Mouse (Mus musculus) adrenal gland (tissue): ENCODE data around the gene Fam169a.
"Not testable (repeated sequence)": the region's sequence is repeated elsewhere in the genome, so short reads cannot be mapped to it uniquely, and the experiment has no call there.

Source experiments
- intact Hi-C: fragments of 180-260 bp; cut with DNase I; formaldehyde crosslinking; loops from one replicate; pipeline ENCODE4 v1.15.1; 2025
- long read RNA-seq, 2 experiments: library from polyadenylated mRNA; unstranded; transcript quantifications; one replicate each; pipeline ENCODE4 v2.0.0; 2020; ENCODE audit warnings: borderline replicate concordance in 1 of 2; ENCODE audit not compliant: insufficient replicate concordance in 1 of 2

Gene Fam169a
- long read RNA-seq, experiment 1, partial matches to known transcripts, result 1 of 5 reads
- long read RNA-seq, experiment 1, other reads (novel, unspliced or antisense), result 4 of 5 reads
- long read RNA-seq, experiment 2, result 0 reads

DNA sequence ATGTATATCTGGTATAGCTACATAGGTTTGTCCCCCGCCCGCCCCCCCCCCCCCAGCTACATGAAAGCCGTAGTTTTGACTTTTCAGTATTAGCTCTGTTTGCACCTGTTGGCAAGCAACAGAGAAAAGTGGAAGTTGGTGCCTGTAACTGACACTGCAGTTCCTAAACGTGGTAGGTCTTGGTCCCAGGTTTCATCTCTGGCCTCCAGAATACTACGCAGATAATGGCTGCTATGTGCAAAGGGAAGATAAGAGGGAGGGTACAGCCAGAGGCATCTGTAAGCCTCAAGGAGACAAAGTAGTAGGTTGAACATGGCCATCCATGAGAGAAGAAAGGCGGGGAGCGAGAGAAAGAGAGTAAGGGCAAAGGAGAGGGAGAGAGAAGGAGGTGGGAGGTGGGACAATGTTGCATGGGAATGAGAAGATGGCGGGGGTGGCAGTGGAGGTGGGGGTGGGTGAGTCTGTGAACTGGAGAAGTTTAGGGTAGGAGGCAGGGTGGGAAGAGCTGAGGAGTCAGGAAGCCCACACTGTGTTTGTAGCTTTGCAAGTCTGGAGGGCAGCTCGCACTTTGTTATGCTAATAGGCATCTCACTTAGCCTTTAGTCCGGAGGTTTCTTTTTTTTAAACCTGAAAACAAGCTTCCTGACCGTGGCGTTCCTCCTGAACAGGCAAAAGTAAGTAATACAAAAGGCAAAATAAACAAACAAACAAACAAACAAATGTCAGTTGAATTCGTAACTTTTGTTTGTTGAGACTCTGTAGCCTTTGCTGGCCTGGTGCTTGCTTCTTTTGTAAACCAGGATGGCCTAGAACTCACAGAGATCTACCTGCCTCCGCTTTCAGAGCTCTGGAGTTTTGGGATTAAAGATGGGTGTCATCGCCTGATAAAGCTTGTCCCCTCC lies at the start of gene Fam169a:
Gene Fam169a (plus strand): TSS at position 638 of the 902 bp plus-strand sequence.
- intact Hi-C loops, result no loop called here

DNA sequence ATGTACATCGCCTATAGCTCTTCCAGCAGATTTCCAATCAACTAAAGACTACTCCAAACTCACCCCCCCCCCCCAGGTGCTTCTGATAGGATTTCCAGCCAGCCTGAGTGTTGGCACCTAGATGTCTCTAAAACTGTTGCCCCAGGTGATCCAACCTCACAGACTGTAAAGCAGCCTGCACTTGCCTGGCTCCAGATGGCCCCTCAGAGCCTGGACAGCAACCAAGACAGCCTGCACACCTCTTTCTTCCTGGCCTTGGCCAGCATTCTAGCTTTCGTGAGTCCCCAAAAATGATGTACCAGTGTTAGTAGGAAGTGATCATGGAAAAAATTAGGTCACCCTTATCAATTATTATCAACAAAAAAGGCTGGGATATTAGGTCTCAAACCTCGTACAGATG lies 49.4 kb upstream of the Fam169a start:
- intact Hi-C loops, result no loop called here

DNA sequence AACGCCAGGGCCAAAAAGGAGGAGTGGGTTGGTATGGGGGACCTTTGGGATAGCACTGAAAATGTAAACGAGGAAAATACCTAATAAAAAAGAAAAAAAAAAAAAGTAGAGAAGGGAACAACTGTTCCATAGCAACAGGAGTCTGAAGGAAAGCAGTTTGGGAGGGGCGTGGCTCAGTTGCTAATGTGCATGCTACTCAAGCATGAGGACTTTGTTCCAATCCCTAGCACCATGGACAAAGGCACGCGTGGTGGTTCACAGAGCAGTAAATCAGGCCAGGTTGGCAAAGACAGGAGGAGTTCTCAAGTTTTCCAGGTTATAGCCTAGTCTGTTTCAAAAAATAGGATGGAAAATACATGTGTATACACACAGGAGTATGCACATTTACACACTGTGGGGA lies 47.0 kb upstream of the Fam169a start:
- intact Hi-C loops, result no loop called here

DNA sequence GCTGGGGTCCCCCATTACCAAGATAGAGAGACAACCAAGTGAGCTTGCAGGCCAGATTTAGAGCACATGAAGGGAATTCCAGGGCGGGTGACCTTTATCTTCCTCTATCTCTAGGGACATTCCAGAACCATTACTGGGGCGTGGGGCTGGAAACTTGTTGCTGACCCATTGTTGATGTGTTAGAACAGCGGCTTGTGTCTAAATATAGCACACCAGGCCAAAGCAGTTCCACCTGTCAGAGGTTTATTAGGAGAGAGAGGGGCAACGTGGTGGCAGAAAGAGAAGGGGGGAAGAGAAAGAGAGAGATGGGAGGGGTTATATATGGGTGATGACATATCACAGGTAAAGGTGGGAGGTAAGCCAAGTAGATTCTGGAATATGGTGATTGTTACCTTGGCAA lies 45.2 kb upstream of the Fam169a start:
- intact Hi-C loops, result no loop called here

DNA sequence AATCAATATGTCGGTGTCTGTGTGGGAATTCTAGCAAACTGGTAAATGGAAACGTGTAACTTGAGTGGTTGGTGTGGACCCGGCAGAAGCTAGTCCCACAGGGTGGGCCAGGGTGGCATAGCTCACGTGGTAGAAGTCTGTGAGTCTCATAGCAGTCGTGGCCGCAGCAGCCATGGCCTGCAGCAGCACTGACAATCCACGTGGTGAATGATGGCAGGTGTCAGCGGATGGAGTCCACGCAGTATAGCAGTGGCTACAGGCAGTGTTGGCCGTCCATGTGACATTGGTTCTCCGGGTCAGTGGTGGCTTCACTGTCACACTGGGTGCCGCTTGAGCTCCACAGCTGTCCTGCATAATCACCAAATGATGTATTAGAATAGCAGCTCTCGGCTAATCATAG lies 37.0 kb upstream of the Fam169a start:
- intact Hi-C loops, result no loop called here

DNA sequence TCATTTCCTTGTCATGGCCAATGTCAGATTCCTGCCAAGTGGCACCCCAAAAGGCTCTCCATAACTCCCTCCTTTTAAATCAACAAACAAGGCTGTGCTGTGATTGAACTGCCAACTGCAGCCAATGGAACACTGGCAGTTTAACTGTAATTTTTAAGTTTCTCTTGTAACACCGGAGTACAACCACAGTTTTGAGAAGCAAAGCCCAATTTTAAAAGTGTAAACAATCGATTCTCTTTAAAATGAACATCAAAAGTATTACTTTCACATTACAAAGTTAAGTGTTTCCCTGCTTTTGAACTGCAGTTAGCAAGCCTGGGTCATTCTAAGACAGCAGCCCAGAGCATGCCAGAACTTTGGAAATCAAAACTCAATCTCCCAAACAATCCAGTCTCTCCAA lies 32.8 kb upstream of the Fam169a start, which contains the start of gene 1700029F12Rik:
Gene 1700029F12Rik (minus strand): TSS at position 101 of the 400 bp plus-strand sequence.
- intact Hi-C loops, result no loop called here

DNA sequence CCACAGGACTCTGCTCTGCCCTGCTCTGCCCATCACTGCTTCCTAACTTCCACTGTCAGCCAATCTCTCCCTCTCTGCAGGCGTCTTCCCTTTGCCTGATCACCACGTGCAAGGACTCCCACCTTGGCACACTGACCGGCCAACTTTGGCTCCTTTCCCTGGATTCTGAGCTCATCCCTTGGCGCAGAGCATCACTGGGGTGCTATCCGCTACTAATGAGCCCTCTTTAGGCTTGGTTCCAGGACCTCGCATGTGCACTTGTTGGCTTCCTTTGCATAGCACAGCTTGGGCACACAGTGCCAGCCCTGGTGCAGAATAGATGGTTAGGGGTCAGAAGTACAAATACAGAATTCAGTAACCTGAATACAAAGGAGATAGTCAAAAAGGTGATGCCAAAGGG lies 15.9 kb upstream of the Fam169a start:
- intact Hi-C loops, result loop anchor here (10.0 kb wide), 2 partner anchors 196 to 316 kb away; no protein-coding TSS in a partner anchor

DNA sequence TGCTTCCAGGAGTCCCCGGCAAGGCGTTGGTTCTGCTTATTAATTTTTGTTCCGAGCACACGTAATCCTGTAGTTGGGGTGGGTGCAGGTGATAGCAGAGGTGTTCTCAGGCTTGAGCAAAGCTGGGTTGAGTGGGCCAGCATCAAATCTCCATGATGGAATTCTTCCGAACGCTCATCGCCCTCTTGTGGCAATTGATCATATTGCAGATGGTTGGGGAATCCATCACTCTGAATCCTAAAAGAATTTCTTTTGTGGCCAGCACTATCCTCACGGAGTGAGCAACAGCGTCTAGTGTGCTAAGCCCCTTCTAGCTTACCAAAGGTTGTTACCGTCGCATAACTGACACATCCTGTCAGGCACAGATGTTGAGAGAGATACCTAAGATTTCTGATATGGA lies 14.4 kb upstream of the Fam169a start:
- intact Hi-C loops, result loop anchor here (10.0 kb wide), 2 partner anchors 198 to 318 kb away; no protein-coding TSS in a partner anchor

DNA sequence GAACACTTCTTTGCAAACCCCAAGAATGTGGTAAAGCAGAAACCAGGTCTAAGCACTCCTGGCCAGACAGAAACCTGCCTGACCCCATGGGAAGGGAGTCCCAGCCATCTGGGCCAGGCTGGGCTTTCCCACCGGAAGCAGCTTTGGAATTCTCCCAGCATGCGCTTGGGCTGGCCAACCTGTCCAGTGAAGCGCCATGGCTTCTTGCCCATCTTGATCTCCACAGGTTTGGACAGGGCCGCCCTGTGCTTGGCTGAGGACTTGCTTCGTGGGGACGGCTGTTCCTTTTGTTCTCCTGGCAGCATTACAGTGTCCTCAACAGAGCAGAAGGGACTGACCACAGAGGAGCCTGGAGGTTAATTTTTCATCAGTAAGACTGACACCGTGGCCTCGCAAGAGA lies 13.2 kb upstream of the Fam169a start:
- intact Hi-C loops, result loop anchor here (10.0 kb wide), 2 partner anchors 199 to 319 kb away; no protein-coding TSS in a partner anchor

DNA sequence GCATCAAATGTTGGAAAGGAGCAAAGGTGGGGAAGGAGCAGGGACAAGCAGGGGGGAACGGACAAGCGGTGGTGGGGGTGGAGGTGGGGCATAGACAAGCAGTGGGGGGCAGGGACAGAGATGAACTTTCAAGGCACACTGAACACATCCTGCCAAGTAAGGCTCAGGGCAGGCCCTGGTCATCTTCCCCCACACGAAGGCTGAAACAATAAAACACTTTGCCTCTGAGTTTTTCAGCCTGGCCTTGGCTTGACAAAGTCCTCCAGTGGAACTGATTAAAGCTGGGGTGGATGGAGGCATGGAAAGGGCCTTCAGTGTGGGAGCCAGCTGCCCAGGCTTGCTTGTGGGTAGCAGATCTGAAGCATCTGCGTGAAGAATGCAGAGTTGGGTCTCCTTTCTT lies 9.3 kb upstream of the Fam169a start:
- intact Hi-C loops, result loop anchor here (10.0 kb wide), 2 partner anchors 203 to 323 kb away; no protein-coding TSS in a partner anchor

DNA sequence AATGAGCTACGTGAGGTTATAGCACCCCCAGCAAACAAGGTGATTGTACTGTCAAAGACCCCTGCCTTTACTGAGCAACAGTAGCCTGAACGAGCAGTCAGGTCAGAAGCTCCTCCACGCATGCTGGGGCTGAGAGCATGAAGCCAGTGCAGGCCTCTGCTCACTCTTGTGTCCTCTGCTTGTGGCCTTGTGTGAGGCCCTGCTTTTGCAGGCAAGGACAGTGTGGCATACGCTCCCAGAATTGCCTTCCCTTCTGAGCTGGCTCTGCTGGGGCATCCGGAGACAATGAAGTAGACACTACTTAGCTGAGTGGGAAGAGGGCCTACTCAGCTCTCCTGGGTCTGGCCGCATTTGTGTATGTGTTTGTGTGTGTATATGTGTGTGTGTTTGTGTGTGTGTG lies 7.3 kb upstream of the Fam169a start:
- intact Hi-C loops, result loop anchor here (10.0 kb wide), 2 partner anchors 205 to 325 kb away; no protein-coding TSS in a partner anchor

DNA sequence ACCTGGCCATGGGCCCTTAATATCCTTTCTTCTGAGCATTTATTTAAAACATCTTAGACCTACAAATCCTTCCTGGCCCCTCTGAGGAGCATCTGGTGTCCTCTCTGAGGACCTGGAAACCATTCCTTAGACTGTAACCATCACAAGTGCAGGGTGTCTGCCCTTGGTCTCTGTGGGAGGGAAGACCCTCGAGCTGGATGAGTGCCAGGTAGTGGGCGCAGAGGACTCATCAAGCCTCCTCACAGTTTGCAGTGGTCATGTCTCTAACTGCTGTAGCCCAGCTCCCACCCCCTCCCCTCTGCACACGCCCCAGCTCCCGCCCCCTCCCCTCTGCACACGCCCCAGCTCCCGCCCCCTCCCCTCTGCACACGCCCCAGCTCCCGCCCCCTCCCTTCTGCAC lies 6.8 kb upstream of the Fam169a start:
- intact Hi-C loops, result no loop called here

DNA sequence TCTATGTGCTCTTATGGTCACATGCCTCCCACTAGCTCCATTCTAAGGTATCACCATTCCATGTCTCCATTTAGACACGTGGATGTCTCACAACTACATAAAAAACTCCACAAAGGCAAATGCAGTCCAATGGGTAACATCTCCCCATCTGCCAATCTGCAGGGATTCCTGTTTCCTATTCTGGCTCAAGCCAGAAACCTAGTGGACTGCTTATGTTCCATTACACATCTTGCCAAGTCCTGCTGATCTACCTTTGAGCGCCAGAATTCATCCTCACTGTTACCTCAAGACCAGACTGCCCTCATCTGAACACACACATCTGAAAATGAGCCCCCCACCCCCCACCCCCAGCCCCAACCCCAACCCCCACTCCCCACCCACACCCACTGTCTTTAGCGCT lies 4.9 kb upstream of the Fam169a start:
- intact Hi-C loops, result no loop called here

DNA sequence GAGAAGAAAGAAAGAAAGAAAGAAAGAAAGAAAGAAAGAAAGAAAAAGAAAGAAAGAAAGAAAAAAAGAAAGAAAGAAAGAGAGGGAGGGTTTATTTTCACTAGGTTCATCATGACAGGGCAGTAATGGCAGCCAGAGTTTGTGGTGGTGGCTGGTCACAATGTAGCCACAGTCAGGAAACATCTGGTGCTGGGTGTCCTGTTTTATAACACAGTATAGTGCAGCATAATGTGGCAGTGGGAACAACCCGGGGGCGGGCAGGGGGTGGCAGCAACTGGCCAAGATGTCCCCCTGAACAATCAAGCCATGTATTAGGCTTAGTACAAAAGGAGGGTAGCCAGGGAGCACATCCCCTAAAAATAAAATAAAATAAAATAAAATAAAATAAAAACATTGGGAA lies 3.7 kb upstream of the Fam169a start:
- intact Hi-C loops, result no loop called here

DNA sequence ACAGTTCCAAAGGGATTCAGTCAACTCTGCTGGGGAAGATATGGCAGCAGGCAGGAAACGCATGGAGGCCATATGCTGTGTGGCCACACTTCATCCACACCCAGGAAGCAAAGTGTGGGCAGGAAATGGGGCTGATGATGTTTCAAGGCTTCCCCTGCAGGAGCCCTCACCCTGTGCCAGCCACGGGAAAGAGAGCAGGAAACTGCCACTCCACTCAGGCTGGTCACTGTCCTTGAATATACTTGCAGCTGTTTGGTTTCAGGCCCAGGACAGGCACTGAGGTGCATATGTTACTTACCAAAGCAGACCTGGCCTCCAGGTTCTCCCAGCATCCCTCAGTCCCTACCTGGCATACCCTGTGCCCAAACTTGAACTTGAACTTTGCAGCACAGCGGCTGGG lies 2.7 kb upstream of the Fam169a start:
- intact Hi-C loops, result no loop called here

DNA sequence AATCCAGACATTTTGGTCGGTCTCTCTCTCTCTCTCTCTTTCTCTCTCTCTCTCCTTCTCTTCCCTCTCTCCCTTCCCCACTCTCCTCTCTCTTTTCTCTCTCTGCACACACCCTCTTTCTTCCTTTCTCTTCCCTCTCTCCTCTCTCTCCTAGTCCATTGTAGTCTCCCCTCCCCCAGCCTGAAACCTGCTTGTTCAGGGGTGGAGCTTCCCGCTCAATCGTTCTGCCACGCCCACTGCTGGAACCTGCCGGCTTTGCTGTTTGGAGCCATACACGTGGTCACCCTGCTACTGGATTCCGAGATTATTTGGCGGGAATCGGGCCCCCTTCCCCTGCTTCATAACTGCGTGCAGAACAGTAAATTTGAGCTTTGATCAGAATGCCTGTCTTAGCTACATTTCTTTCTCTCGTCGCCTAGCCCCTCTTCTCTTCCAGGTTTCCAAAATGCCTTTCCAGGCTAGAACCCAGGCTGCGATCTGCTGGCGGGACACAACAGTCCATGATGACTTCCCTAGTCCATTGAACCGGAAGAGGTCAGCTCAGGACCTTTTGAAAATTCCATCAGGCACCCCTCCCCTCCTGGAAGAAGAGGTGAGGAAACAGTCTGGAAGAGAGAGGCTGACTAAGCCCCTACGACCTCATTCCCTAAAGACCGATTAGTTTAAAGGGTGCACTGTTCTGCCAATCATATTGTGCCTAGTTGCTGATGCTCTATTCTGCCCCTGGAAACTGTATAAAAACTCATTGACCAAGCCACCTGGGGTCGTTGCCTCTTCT lies 2.1 kb upstream of the Fam169a start:
- intact Hi-C loops, result not testable (repeated sequence)

DNA sequence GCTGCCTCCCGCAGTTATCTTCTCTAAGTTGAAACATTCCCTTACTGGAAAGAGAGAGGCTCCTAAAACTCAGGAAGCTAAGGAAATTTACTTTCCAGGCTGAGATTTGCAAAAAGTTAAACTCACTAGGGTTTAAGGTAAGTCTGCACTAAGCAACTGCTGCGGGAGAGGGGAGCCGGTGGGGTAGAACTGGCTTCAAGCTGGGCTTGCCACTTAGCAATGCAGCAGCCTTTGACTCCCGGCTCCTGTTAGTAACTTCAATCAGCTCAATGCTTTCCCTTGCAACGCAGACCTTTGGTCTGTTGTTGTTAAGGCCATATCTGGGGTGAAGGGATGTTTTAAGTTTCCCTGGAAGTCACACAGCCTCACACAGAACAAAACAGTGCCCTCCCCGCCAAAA lies 605 bp downstream of the Fam169a start:
- intact Hi-C loops, result no loop called here

DNA sequence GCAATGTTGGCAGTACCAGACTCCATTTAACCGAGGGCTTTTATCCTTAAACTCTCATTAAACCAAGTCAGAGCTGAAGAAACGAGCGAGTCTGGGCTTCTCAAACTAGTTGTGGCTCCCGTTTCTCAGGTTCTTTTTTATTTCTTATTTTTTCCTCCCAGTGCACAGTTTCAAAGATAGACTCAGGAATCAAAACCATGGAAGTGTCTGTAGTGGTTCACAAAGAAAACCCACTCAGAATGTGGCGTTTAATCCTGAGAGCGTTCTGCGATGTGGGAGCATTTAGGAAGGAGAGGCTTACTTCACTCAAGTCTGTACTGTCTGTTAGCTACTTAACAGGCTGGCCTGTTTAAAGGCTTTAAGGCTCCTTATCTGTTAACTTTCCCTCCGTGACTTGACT lies 1.1 kb downstream of the Fam169a start:
- intact Hi-C loops, result no loop called here

DNA sequence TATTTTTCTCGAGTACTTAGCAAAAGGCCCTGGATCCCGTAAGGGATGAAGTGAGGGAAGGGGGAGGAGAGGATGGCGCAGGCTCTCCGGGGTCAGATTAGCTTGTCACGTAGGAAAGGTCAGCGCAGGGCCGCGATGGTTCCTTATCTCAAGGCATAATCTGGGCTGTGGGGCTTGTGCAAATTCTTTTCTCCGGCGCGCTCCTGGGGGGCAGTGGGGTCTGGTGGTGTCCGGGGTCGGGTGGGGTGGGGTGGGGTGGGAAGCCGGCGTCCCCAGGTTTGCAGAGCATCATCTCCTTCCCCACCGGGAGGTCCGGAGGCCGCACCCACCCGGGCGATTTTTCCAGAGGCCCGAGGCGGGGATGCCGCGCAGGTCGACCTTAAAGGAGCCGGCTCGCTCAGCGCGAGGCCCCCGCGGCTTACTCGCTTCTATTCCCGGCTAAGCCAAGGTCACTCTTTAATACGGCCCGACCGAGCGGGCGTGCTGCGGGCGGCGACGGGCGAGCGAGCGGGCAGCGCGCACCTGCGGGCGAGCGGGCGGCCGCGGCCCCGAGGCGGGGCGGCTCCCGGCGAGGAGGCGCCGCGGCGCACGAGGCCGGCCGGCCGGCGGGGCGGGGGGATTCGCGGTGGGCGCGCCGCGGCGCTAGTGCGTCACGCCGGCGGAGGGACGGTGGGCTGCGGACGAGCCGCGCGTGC lies 4.0 kb downstream of the Fam169a start:
- intact Hi-C loops, result no loop called here

DNA sequence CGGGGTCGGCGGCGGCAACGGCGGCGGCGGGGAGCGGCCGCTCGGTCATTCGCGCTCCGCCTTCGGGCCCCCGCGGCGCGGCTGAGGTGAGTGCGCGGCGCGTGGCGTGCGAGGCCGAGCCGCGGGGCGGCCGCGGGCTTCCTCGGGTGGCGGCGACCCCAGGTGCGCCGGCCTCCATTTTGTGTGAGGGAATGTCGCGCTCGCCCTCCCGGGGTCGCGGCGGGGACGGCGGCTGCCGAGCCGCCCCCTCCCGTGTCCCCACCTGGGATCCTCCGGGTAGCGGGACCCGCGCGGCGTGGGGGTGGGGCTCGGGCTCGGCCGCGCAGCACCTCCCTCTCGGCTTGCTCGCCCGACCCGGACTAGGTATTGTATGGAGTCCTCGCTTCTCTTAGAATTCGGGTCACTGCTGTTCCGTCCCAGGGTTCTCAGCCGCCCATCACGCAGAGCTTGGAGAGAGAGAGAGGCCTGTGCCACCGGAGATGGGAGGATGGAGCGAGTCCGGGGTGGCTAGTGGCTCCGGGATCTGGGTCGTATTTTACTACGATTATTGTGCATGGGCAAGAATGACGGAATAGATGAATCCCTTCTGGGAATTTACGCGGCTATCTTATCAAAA lies 4.6 kb downstream of the Fam169a start:
- intact Hi-C loops, result no loop called here

DNA sequence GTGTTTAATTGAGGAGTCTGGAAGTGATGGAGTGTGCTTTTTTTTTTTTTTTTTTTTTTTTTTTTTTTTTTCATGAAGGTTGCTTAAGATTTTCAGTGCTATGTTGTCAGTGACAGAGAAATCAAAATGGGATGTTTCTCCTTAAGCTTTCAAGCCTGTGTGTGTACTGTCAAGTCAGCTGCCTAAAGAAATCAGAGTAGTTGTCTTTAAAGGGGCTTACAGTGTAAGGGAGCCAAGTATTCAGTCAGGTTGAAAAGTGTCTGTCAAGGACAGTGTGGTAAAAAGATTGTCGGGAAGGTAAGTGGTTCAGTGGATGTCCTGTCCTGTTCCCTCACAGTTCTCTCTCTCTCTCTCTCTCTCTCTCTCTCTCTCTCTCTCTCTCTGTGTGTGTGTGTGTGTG lies 6.4 kb downstream of the Fam169a start:
- intact Hi-C loops, result no loop called here
